Mouse (Mus musculus): Measurements from ENCODE around the gene Bcas1. TPM values are rescaled to one million over a fixed set of nuclear protein-coding genes. Genes with fewer than 3 reads are reported as not detected.

The Bcas1 gene
- polyA plus RNA-seq (2012) = 2.7 and 5.7 TPM in 2 replicates

GRCm38 (mm10) chr2:170427704-170428103 lies at the start of gene Bcas1:
Gene Bcas1 (minus strand): TSS chr2:170427845.

Other genes with a start within 250 kb of the Bcas1 start
- 5.0 and 9.5 TPM in 2 replicates for gene Pfdn4, start 68.6 kb upstream of the Bcas1 start, polyA plus RNA-seq (2012)
- gene Cyp24a1, start 69.3 kb upstream of the Bcas1 start, polyA plus RNA-seq (2012) = not detected in 2 replicates
- not detected in 2 replicates for gene 4930470P17Rik, start 174.2 kb upstream of the Bcas1 start, polyA plus RNA-seq (2012)

All from megakaryocyte-erythroid progenitor cell, adult 5 weeks (primary cell).